Mouse (Mus musculus) heart, adult 11 months (tissue): ENCODE data around the gene Chchd3.

ENCODE experiments used
- DNase-seq: peaks from one replicate; pipeline ENCODE4 v3.0.0; 2022

Gene Chchd3

DNA sequence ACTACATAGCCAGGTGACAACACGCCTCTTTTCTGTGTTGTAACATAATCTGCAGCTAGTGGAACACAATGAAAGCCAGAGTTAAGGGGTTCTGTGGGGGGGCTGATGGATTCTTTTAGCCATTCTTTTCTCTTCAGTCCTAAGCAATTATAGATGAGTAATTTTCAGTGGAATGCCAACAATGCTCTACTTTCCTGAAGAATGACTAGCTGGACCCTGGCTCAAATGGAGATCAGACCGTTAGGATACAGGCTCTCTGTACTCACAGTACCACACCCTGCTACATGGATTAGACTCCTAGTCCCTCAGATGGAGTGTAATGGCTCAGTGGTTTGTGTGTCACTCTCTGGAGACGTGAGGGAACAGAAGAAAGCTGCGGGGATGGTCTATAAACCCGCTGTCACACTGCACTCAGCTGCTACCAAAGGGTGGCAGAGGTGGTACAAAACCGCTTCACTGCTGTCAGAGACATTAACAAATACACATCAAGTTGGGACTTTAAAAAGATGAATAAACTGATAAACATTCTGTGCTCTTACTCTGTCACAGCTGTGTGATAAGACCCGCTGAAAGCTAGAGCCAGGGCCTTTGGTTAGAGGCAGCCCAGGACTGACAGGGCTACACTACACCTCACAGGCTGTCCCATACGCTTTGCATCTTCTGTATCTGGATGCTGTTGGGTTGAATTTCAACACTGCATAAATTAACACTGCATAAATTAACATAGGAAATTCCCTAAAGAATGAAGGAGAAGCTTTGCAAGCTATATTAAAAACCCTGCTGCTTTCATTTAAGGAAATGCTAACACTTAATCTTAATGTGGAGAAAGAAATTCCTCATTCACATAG is 264.2 kb downstream of the Chchd3 start:
- no peak for DNase-seq

DNA sequence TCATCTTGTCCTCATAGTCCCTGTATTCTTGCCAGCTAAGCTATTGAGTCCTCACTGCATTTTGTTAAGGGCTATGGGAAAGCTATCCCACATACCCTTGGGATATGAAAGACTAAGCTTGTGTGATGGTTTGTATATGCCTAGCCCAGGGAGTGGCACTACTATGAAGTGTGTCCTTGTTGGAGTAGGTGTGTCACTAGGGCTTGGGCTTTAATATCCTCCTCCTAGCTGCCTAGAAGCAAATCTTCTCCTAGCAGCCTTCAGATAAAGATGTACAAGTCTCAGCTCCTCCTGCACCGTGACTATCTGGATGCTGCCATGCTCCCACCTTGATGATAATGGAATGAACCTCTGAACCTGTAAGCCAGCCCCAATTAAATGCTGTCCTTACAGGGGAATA is 266.5 kb downstream of the Chchd3 start:
- no peak for DNase-seq

DNA sequence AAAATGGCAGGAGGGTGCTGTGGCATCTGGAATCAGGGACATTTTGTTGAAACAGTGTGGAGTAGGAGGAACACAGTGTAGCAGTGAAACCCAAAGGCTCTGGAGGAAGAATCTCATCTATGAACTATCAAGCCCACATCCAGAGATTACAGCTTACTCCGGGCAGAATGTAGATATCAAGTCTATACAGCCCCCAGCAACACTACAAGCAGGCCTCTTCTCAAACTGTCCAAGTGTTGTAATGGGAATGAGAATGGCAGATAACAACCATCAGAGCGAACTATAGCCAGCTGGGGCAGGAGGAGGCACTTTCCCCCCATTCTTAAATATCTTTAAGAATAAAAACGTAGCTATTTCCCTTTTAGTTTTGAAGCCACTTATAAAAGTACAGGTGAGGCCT is 266.9 kb downstream of the Chchd3 start:
- DNase-seq, result no peak

DNA sequence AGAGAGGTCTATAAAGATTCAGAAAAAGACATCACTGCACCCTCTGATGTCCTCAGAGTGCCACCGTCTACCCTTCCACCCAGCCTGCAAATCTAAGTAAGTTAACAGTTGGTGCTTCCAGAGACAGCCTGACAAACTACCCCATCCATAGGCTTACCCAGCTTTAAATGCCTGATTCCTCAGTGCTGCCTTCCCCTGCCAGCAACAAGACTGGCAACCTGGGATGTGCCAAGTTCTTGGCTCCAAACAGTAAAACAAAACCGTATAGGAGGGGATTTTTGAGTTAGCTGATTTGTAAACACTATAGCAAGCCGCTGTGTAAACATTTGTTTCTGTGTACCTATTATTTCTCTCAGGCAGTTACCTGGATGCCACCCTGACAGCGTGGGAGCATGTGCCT is 269.6 kb downstream of the Chchd3 start:
- DNase-seq, result no peak

DNA sequence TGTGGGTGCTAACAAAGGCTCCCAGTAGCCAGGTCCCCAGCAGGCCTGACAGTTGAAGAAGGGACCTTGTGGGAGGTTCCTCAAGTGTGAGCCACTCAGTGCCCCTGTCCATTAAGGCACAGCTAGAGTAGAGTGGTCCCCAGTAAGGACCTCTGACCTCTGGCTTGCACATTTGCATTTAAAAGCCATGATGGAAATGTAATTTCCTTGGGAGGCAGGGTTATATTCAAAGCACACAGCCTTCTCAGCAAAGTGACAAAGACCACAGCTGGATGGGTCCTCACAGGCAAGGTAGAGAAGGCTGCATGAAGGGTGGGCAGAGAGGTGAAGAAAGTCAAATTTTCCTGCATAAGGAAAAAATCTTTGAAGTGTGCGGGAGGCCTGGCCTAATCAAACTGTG is 272.7 kb downstream of the Chchd3 start:
- DNase-seq, result no peak

DNA sequence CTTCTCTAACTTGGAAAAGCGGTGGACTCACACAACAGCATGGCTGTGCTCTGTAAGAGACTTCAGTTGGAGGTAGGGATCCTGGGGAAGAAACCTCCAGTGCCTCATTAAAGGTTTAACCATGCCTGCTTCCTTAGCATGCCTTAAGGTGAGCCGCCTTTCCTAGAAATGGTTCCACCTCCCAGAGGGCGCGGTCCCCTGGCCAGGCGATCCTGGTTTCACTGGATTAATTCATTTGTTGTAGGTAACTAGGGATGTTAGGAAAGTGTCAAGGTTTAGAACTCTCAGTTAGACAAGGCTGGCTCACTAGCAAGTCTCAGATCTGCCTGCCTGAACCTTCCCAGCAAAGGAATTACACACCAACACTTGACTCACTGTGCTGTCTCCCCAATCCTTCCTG is 273.9 kb downstream of the Chchd3 start:
- no peak for DNase-seq

DNA sequence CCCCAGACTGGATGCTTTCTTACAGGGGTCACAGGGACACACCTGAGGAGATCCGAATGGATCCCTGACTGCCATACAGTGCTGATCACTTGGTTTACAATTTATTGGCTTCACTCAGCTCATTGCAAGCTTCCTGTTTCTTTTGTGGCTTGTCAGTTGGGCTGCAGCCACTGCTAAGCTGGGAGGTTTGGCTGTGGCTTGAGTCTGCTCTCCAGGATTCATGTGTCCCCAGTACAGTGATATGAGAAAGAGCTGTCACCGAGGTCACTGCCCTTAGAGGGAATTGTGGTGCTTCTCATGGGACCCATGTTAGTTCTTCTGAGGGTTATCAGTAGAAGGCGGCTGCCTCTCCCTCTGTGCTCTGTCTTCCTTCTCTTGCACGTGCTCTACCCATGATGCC is 277.0 kb downstream of the Chchd3 start:
- peak; percentile 91 for DNase-seq

DNA sequence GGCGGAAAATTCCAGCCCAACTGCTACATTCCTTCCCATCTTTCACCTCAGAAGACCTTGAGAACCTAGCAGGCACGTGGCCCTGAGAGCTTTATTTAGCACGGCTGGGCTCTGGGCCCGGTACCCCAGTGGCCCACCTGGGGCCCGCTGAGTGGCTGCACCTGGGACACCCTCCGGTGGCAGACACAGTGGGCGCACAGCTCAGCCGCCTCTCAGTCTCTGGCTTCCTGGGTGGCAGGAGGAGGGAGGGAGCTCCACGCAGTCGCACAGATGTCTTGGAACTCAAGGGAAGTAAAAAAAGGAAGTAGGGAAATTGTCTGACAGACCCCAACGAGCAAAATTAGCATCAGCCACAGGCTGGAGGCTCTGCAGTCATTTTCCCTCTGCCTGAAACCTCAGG is 279.5 kb downstream of the Chchd3 start:
- peak; percentile 96 for DNase-seq

DNA sequence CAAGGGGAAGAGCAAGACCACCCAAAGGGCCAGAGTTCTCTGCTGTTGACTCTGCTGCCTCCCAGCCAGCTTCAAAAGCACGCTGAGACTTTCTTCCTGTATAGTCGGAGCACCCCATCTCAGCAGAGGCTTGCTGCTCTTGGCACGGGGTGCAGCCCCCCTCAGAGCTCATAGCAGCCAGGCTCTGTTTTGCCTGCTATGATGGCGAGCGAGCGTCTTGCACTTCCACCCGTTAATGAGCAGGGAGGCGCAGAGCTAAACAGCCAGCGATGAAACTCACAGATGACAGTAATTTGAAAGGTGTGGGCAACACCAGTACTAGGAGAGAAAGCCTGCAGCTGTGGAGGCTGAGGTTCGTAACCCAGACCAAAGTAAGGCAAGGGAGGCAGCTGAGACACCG is 283.7 kb downstream of the Chchd3 start:
- DNase-seq, result no peak

DNA sequence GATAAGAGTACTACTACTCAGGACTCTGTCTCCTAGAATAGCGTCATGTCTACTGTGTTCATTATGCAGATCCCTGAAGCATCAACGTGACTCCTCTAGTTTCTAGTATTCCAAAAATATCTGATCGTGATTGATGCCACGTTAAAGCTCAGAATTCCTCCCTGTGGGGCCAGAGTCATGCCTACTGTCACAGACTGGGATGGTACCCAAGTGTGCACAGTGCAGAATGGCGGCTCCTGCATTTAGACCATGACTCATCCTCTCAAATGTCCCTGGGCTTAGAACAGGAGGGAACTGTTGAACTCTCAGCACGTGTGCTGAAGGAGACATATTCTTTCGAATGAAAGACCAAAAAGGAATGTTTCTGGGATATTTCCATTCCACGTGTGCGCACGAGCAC is 305.5 kb downstream of the Chchd3 start:
- no peak for DNase-seq

DNA sequence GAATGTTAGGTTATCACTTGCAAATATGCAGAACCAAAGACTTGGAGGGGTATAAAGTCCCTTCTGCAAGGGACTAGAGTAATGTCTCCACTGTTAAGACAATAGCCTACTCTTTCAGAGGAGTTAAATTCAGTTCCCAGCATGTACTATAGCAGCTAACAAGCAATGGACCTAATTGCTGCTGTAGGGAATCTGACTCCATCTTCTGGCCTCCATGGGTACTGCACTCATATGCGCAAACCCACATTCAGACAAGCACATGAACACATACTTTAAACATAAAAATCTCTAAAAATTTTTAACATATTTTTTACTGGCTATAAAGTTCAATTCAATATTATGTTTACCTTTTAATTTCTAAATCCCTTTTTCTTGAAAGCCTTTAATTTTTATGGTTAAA is 310.2 kb downstream of the Chchd3 start:
- no peak for DNase-seq

DNA sequence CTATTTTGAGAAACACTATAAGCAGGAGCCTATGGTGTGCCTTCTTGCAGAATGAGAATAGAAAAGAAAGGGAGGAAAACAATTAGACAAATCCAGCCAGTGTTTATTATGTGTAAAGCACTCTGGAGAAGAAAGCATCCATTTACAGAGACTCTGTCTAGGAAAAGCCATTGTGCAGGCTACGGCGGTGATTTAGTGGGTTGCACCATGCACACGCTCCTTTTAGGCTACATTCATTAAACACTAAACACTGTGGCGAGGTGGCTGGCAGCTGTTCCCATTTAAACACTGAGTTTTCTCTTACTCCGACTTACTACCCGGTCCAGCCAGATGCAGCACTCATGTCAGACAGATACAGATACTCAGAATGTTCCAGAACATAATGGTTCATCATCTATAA is 311.3 kb downstream of the Chchd3 start:
- no peak for DNase-seq

DNA sequence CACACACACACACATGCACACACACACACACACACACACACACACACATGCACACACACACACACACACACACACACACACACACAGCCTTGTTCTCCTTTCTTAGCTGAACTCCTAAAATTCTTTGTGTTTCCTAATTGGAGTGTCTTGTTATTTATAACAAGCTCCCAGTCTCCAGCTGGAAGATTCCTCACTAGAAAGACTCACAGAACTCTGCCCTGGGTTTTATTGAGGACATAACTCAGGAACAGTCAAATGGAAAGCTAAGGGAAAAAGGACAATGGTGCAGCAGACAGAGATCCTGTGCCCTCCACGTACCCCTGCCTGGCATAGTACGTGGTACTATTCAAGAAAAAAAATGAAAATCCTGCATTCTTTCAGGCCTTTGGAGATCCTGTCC is 312.7 kb downstream of the Chchd3 start:
- no peak for DNase-seq
